Mouse (Mus musculus): Measurements from ENCODE around the gene Gm20604.

Gene Gm20604

GRCm38 (mm10) chr12:102705906-102706640 is 52.4 kb downstream of the Gm20604 start:
- DNase-seq (ENCODE audit: low read depth, low spot score) = no peak

- DNase-seq (ENCODE audit: low read depth, low spot score) = no peak
Measured at GRCm38 (mm10) chr12:102705216-102705871, 53.1 kb downstream of the Gm20604 start.

GRCm38 (mm10) chr12:102704457-102705198 is 53.8 kb downstream of the Gm20604 start, which contains the start of gene Itpk1:
Itpk1 (minus strand) TSS chr12:102704930.
- no peak for DNase-seq (ENCODE audit: low read depth, low spot score)

GRCm38 (mm10) chr12:102703921-102704408 is 54.5 kb downstream of the Gm20604 start:
- no peak for DNase-seq (ENCODE audit: low read depth, low spot score)

GRCm38 (mm10) chr12:102703441-102703840 is 55.0 kb downstream of the Gm20604 start:
- DNase-seq (ENCODE audit: low read depth, low spot score) = no peak

- no peak for DNase-seq (ENCODE audit: low read depth, low spot score)
Measured at GRCm38 (mm10) chr12:102703111-102703412, 55.4 kb downstream of the Gm20604 start.

GRCm38 (mm10) chr12:102702356-102703110 is 55.9 kb downstream of the Gm20604 start:
- peak; percentile 54 for DNase-seq (ENCODE audit: low read depth, low spot score)

GRCm38 (mm10) chr12:102701691-102702207 is 56.7 kb downstream of the Gm20604 start:
- no peak for DNase-seq (ENCODE audit: low read depth, low spot score)

- DNase-seq (ENCODE audit: low read depth, low spot score) = no peak
Measured at GRCm38 (mm10) chr12:102700453-102700852, 58.0 kb downstream of the Gm20604 start.

GRCm38 (mm10) chr12:102699156-102699555 is 59.3 kb downstream of the Gm20604 start:
- DNase-seq (ENCODE audit: low read depth, low spot score) = no peak

GRCm38 (mm10) chr12:102698089-102698684 is 60.3 kb downstream of the Gm20604 start:
- DNase-seq (ENCODE audit: low read depth, low spot score) = no peak

GRCm38 (mm10) chr12:102697381-102697780 is 61.1 kb downstream of the Gm20604 start:
- no peak for DNase-seq (ENCODE audit: low read depth, low spot score)

- DNase-seq (ENCODE audit: low read depth, low spot score) = no peak
Measured at GRCm38 (mm10) chr12:102696635-102697354, 61.7 kb downstream of the Gm20604 start.

- DNase-seq (ENCODE audit: low read depth, low spot score) = no peak
Measured at GRCm38 (mm10) chr12:102695369-102696239, 62.9 kb downstream of the Gm20604 start.

GRCm38 (mm10) chr12:102691761-102692160 is 66.7 kb downstream of the Gm20604 start:
- no peak for DNase-seq (ENCODE audit: low read depth, low spot score)
